Mouse (Mus musculus) gastrocnemius, adult 8-10 months (tissue): ENCODE measurements around the gene Fbxo46. TPM values are rescaled to one million over a fixed set of nuclear protein-coding genes. Genes with fewer than 3 reads are reported as not detected.

Source experiments
- DNase-seq, 2 experiments: peaks; one replicate each; pipeline ENCODE4 v3.0.0; 2022; ENCODE audit warnings: low spot score in 2 of 2
- total RNA-seq, 4 experiments: library from RNA; stranded (reverse); gene quantifications; 2 replicates each; pipeline ENCODE4 v1.2.4; 2022

Fbxo46 gene
- total RNA-seq, 4 experiments from 2014 or later = 2.2 to 2.9 (median 2.3) TPM

GRCm38 (mm10) chr7:19093174-19093521 is 26.5 kb upstream of the Fbxo46 start:
- DNase-seq = peak; percentile 84 to 85

- peak; percentile 86 to 91 for DNase-seq
Observed at GRCm38 (mm10) chr7:19093537-19094385, 25.9 kb upstream of the Fbxo46 start.

- DNase-seq = no peak
Observed at GRCm38 (mm10) chr7:19094471-19094825, 25.2 kb upstream of the Fbxo46 start, which contains the start of gene Six5. Gene Six5, plus strand, starts transcription at chr7:19094594.

GRCm38 (mm10) chr7:19094826-19095750 is 24.6 kb upstream of the Fbxo46 start:
- DNase-seq = peak in 1 of 2 experiments; percentile 61

GRCm38 (mm10) chr7:19095751-19096110 is 23.9 kb upstream of the Fbxo46 start:
- peak; percentile 37 to 64 for DNase-seq

GRCm38 (mm10) chr7:19096421-19096976 is 23.2 kb upstream of the Fbxo46 start:
- DNase-seq = no peak

GRCm38 (mm10) chr7:19097217-19097616 is 22.4 kb upstream of the Fbxo46 start:
- DNase-seq = no peak

GRCm38 (mm10) chr7:19097863-19098262 is 21.8 kb upstream of the Fbxo46 start:
- DNase-seq = no peak

- no peak for DNase-seq
Observed at GRCm38 (mm10) chr7:19098811-19099210, 20.8 kb upstream of the Fbxo46 start.

GRCm38 (mm10) chr7:19100290-19100689 is 19.4 kb upstream of the Fbxo46 start:
- no peak for DNase-seq

GRCm38 (mm10) chr7:19103741-19104140 is 15.9 kb upstream of the Fbxo46 start:
- DNase-seq = no peak

GRCm38 (mm10) chr7:19104486-19104885 is 15.2 kb upstream of the Fbxo46 start:
- no peak for DNase-seq

- no peak for DNase-seq
Observed at GRCm38 (mm10) chr7:19107436-19107835, 12.2 kb upstream of the Fbxo46 start.

GRCm38 (mm10) chr7:19109565-19109964 is 10.1 kb upstream of the Fbxo46 start:
- DNase-seq = no peak

- DNase-seq = peak in 1 of 2 experiments; percentile 40
Observed at GRCm38 (mm10) chr7:19118028-19118771, 1.5 kb upstream of the Fbxo46 start, which contains the start of gene Gm4969. Gene Gm4969, minus strand, starts transcription at chr7:19118368.

GRCm38 (mm10) chr7:19119083-19119482 is 576 bp upstream of the Fbxo46 start:
- no peak for DNase-seq

- no peak for DNase-seq
Observed at GRCm38 (mm10) chr7:19121686-19122085, 2.0 kb downstream of the Fbxo46 start.

GRCm38 (mm10) chr7:19124713-19125112 is 5.1 kb downstream of the Fbxo46 start:
- DNase-seq = no peak

GRCm38 (mm10) chr7:19127744-19128143 is 8.1 kb downstream of the Fbxo46 start:
- DNase-seq = no peak

GRCm38 (mm10) chr7:19129396-19129795 is 9.7 kb downstream of the Fbxo46 start:
- no peak for DNase-seq

GRCm38 (mm10) chr7:19130657-19131056 is 11.0 kb downstream of the Fbxo46 start:
- no peak for DNase-seq
